Mouse (Mus musculus) hindbrain, embryonic 14.5 days (tissue): ENCODE results near the gene Syne2. TPM values are rescaled to one million over a fixed set of nuclear protein-coding genes. Genes with fewer than 3 reads are reported as not detected.
A peak's percentile ranks its signal among the peaks of the same experiment; 100 is the strongest.

ENCODE experiments used
- ATAC-seq: fragments of 200-750 bp; cut with Nextera tagmentation; 2 replicates; pipeline ENCODE4 v1.8.0; 2017; ENCODE audit warnings: moderate number of reproducible peaks, mild to moderate bottlenecking, moderate TSS enrichment, moderate library complexity; ENCODE audit not compliant: low FRiP score
- DNase-seq: peaks from one replicate; pipeline ENCODE4 v3.0.0-alpha.2; 2015; ENCODE audit warnings: low spot score
- H3K27ac ChIP-seq: fragments of 300-500 bp; sonication (generic); 2 replicates; pipeline ENCODE4 v1.5.1; 2014; ENCODE audit warnings: mild to moderate bottlenecking, moderate library complexity
- H3K27me3 ChIP-seq: fragments of 300-500 bp; sonication (generic); 2 replicates; pipeline ENCODE4 v1.6.1; 2014; ENCODE audit warnings: mild to moderate bottlenecking, low read length, mixed read lengths; ENCODE audit not compliant: control insufficient read depth, insufficient read depth
- H3K36me3 ChIP-seq: fragments of 300-500 bp; sonication (generic); replicated peaks from 2 replicates; pipeline ENCODE4 v1.6.1; 2014; ENCODE audit not compliant: control insufficient read depth, insufficient read depth
- H3K4me1 ChIP-seq: fragments of 300-500 bp; sonication (generic); replicated peaks from 2 replicates; pipeline ENCODE4 v1.6.1; 2014; ENCODE audit warnings: antibody characterized with exemption, low read length, mixed read lengths; ENCODE audit not compliant: control insufficient read depth, insufficient read depth
- H3K4me2 ChIP-seq: fragments of 300-500 bp; sonication (generic); replicated peaks from 2 replicates; pipeline ENCODE4 v1.6.1; 2014; ENCODE audit warnings: mild to moderate bottlenecking, moderate library complexity
- H3K4me3 ChIP-seq: fragments of 300-500 bp; sonication (generic); replicated peaks from 2 replicates; pipeline ENCODE4 v1.5.1; 2014; ENCODE audit warnings: mild to moderate bottlenecking, low read length
- H3K9ac ChIP-seq: fragments of 300-500 bp; sonication (generic); 2 replicates; pipeline ENCODE4 v1.6.1; 2014
- H3K9me3 ChIP-seq: fragments of 300-500 bp; sonication (generic); 2 replicates; pipeline ENCODE4 v1.6.1; 2016; ENCODE audit warnings: low read length; ENCODE audit not compliant: control insufficient read depth
- WGBS: fragments of 180-500 bp; shearing (Covaris S2); extraction: QIAGEN DNeasy Blood & Tissue Kit; methylation state at CpG from one replicate; pipeline ENCODE4 v1.1.7; 2014; 5-methylcytosine and 5-hydroxymethylcytosine counted together
- polyA plus RNA-seq: library from polyadenylated mRNA; unstranded; fragments of >200 nt; fragmentation: Nextera tagmentation; extraction: Ambion mirVana; gene quantifications from 2 replicates; pipeline ENCODE4 v1.2.1, GENCODE M21; 2014

Syne2 gene
- polyA plus RNA-seq, 1 experiment from 2014 or later, result 52.6 TPM

DNA sequence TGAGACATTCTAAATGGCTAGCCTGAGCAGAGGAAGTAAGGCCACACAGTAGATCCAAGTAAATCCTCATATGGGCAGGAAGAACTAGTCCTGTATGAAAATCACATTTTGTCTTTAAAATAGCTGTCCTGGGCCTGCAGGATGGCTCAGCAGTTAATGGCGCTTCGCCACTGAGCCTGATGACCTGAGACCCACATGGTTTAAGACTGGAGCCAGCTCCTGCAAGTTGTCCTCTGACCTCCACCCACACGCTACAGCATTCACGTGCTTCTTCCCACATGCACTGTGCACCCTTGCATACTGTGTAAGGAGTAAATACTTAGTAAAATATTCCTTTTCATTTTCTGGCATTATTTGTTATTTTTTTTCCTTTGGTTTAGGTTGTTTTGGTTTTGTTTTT is 175.0 kb downstream of the Syne2 start:
- no peaks in the 10 kb centered on the region for H3K9me3 ChIP-seq
- WGBS, result 91% methylated on average over 4 of the region's 4 CpGs
- ATAC-seq (no peak), DNase-seq (no peak)
- no peak overlapping the region for H3K4me2 ChIP-seq
- H3K36me3 ChIP-seq, result peaks cover 41% of the 10 kb centered on the region
- no peak overlapping the region for H3K9ac ChIP-seq
- H3K4me1 ChIP-seq, result no peaks in the 10 kb centered on the region
- no peak overlapping the region for H3K27ac ChIP-seq
- no peak overlapping the region for H3K4me3 ChIP-seq
- no peaks in the 10 kb centered on the region for H3K27me3 ChIP-seq

DNA sequence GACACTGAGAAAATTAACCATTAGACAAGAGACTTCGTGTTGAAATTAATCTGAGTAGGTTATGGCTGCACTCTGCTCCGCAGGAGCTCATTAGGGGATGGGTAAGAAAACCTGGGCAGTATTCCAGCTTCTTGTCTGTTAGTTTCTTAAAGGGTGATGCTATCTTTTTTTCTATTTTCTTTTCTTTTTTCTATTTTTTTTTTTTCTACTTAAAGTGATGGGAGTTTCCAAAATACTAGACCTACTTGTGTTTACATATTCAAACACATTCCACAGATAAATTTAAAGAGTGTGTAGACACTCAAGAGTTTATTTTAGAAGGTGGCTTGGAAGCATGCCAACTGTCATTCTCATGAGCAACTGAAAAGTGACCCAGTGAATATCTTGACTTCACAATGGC is 177.2 kb downstream of the Syne2 start:
- no peaks in the 10 kb centered on the region for H3K9me3 ChIP-seq
- H3K27ac ChIP-seq, result no peak overlapping the region
- H3K4me3 ChIP-seq, result no peak overlapping the region
- no peak for ATAC-seq
- no peak overlapping the region for H3K9ac ChIP-seq
- no peaks in the 10 kb centered on the region for H3K4me1 ChIP-seq
- H3K4me2 ChIP-seq, result no peak overlapping the region
- 50% methylated on average over 2 of the region's 2 CpGs for WGBS
- peaks cover 39% of the 10 kb centered on the region for H3K36me3 ChIP-seq
- peak; percentile 37 for DNase-seq
- no peaks in the 10 kb centered on the region for H3K27me3 ChIP-seq

DNA sequence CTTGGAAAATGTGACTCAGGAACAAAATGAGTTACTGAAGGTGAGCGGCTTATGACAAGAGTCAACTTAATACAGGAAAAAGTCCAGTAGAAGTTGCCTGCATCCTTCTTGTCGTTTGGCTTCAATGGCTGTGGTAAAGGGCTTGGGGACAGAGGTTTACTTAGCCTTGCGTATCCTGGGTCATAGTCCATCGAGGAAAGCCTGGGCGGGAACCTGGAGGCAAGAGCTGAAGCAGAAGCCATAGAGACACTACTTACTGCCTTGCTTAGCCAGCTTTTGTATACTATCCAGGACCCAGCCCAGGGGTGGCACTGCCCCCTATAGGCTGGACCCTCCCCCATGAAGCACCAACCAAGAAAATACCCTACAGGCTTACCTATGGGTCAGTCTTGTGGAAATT is 179.6 kb downstream of the Syne2 start:
- ATAC-seq (no peak), DNase-seq (no peak)
- Histone ChIP-seq H3K9ac (no peak overlapping the region), H3K9me3 (no peaks in the 10 kb centered on the region), H3K36me3 (peaks cover 36% of the 10 kb centered on the region), H3K27ac (no peak overlapping the region), H3K4me2 (no peak overlapping the region), H3K4me1 (no peaks in the 10 kb centered on the region), H3K27me3 (no peaks in the 10 kb centered on the region), H3K4me3 (no peak overlapping the region)
- WGBS, result 94% methylated on average over 5 of the region's 5 CpGs

GRCm38 (mm10) chr12:75998416-75998815 is 180.5 kb downstream of the Syne2 start:
- no peak overlapping the region for H3K4me3 ChIP-seq
- no peak for ATAC-seq
- no peaks in the 10 kb centered on the region for H3K9me3 ChIP-seq
- WGBS, result 93% methylated on average over 2 of the region's 2 CpGs
- no peak overlapping the region for H3K4me2 ChIP-seq
- H3K27me3 ChIP-seq, result no peaks in the 10 kb centered on the region
- DNase-seq, result no peak
- H3K36me3 ChIP-seq, result peaks cover 36% of the 10 kb centered on the region
- H3K9ac ChIP-seq, result no peak overlapping the region
- no peaks in the 10 kb centered on the region for H3K4me1 ChIP-seq
- H3K27ac ChIP-seq, result no peak overlapping the region

- ATAC-seq, result no peak
- Histone ChIP-seq H3K9ac (no peak overlapping the region), H3K4me1 (no peaks in the 10 kb centered on the region), H3K27me3 (no peaks in the 10 kb centered on the region), H3K4me2 (no peak overlapping the region), H3K36me3 (peaks cover 45% of the 10 kb centered on the region), H3K9me3 (no peaks in the 10 kb centered on the region), H3K27ac (no peak overlapping the region), H3K4me3 (no peak overlapping the region)
- 48% methylated on average over 9 of the region's 9 CpGs for WGBS
- DNase-seq, result no peak
Measured at GRCm38 (mm10) chr12:76004697-76005249, 186.8 kb downstream of the Syne2 start.

DNA sequence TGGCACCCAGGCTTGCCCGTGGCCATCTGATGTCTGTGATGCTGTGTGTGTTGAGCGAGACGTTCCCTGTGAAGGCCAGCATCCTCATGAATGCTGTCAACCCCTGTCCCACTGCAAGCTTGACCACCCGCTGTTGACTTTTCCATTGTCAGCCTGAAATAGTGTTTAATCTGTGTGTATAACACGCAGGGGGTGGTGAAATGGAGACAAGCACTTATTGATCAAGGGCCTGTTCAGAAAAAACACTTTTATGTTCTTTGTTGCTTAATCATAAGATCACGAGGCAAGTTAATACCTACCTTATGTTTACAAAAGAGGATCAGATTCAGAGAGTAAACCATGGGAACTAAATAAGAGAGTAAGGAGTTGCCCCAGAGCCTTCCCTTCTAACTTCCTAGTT is 191.1 kb downstream of the Syne2 start:
- Histone ChIP-seq H3K9me3 (no peaks in the 10 kb centered on the region), H3K4me2 (no peak overlapping the region), H3K4me1 (no peaks in the 10 kb centered on the region), H3K4me3 (no peak overlapping the region), H3K27ac (no peak overlapping the region), H3K9ac (no peak overlapping the region), H3K36me3 (peaks cover 26% of the 10 kb centered on the region), H3K27me3 (no peaks in the 10 kb centered on the region)
- ATAC-seq (no peak), DNase-seq (no peak)
- WGBS, result 73% methylated on average over 6 of the region's 6 CpGs

DNA sequence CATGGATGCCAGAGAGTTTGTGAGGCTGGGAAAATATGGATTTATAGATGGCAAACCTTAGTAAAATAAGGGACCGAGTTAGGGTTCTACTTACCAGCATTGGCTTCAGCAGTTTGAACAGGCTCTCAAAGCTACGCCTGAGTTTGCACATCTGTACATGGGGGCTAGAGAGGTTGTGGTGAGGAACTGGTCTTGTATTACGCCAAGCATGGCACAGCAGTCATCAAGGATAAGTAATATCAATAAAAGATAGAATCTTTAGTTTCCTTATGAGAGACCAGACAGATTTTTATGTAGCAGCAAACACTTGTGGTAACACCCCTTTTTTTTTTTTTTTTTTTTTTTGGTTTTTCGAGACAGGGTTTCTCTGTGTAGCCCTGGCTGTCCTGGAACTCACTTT is 194.9 kb downstream of the Syne2 start:
- Histone ChIP-seq H3K4me1 (no peaks in the 10 kb centered on the region), H3K36me3 (peaks cover 18% of the 10 kb centered on the region), H3K27ac (no peak overlapping the region), H3K9ac (no peak overlapping the region), H3K4me2 (no peak overlapping the region), H3K4me3 (no peak overlapping the region), H3K9me3 (no peaks in the 10 kb centered on the region), H3K27me3 (no peaks in the 10 kb centered on the region)
- ATAC-seq (no peak), DNase-seq (no peak)
- WGBS, result 94% methylated on average over 3 of the region's 4 CpGs

DNA sequence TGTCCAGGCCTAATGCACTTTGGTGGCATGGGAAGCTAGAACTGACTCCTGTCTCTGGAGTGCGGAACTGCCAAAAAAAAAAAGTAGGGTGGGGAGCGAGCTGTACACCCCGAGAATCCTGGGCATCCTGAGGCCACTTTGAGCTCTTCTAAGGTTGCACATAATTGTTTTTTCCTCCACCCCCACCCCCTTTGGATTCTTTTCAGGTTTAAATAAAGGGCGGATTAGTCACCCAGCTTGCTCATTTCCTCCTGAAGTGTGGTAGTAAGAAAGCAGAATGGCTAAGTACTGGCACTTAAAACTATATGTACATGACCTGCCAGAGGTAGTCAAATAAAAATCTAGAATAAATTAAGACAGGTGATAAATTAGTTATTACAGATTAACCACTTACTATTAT is 195.5 kb downstream of the Syne2 start:
- Histone ChIP-seq H3K4me3 (no peak overlapping the region), H3K9ac (no peak overlapping the region), H3K4me1 (no peaks in the 10 kb centered on the region), H3K27me3 (no peaks in the 10 kb centered on the region), H3K9me3 (no peaks in the 10 kb centered on the region), H3K36me3 (peaks cover 18% of the 10 kb centered on the region), H3K27ac (no peak overlapping the region), H3K4me2 (no peak overlapping the region)
- 61% methylated on average over 4 of the region's 4 CpGs for WGBS
- no peak for DNase-seq
- ATAC-seq, result no peak

DNA sequence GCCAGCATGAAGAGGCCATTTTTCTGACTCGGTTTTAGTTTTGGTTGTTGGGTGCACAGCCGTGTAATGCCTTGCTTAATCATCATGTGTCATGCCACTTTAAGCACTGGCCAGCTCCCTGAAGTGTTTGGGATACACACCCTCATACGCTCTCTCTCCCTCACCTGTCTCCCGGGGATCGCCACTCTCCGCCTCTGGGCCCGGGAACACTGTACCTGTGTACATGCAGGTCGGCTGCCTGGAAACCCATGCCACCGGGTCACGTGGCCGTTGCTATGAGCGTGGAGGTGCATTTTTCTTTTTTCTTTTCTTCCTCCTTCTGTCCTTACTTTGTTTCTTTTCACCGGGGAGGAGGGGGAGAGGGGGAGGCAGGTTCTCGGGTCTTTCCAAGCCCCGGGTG is 197.1 kb downstream of the Syne2 start:
- Histone ChIP-seq H3K36me3 (peaks cover 16% of the 10 kb centered on the region; the same call in 1 of the 2 replicates), H3K4me1 (no peaks in the 10 kb centered on the region), H3K27me3 (no peaks in the 10 kb centered on the region), H3K27ac (no peak overlapping the region), H3K4me3 (no peak overlapping the region), H3K4me2 (no peak overlapping the region), H3K9ac (no peak overlapping the region), H3K9me3 (no peaks in the 10 kb centered on the region)
- WGBS, result 88% methylated on average over 14 of the region's 15 CpGs
- ATAC-seq (no peak), DNase-seq (no peak)

DNA sequence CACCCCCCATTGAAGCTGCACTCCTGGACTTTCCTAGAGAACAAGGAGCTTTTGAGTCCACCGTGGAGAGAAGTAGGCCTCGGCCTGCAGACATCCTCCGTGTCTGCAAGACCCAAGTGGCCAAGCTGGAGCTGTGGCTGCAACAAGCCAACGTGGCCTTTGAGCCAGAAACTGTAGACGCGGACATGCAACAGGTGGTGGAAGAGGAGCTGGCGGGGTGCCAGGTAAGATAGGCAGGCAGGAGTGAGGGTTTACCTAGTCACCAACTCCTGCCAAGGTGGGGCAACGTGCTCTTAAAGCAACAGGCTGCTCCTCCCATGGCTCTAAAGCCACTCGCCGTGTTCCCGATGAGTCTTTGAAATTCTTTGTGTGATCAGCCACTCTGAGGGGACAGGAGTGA is 197.6 kb downstream of the Syne2 start:
- Histone ChIP-seq H3K4me2 (no peak overlapping the region), H3K9ac (no peak overlapping the region), H3K4me1 (no peaks in the 10 kb centered on the region), H3K27me3 (no peaks in the 10 kb centered on the region), H3K27ac (no peak overlapping the region), H3K36me3 (peaks cover 20% of the 10 kb centered on the region; the same call in 1 of the 2 replicates), H3K9me3 (no peaks in the 10 kb centered on the region), H3K4me3 (no peak overlapping the region)
- 89% methylated on average over 11 of the region's 11 CpGs for WGBS
- no peak for DNase-seq
- no peak for ATAC-seq
